Mouse (Mus musculus): ENCODE results near the gene Pdx1. TPM values are rescaled to one million over a fixed set of nuclear protein-coding genes. Genes with fewer than 3 reads are reported as not detected.

Gene Pdx1
- not detected in 2 replicates for polyA plus RNA-seq (2016; fragmentation: Nextera tagmentation; extraction: Ambion mirVana)

GRCm38 (mm10) chr5:147269926-147270672 is at the start of gene Pdx1:
TSS of gene Pdx1 (plus strand) at chr5:147269959.
- H3K27ac ChIP-seq, result no peak within 1 kb of the TSS

GRCm38 (mm10) chr5:147227354-147228112 is 42.2 kb upstream of the Pdx1 start:
- Histone ChIP-seq H3K27me3 (ENCODE audit: low read depth, poor library complexity, severe bottlenecking) (peaks cover 53% of the 10 kb centered on the region), H3K36me3 (no peaks in the 10 kb centered on the region), H3K27ac (no peak overlapping the region), H3K4me3 (no peak overlapping the region), H3K9me3 (replicated peaks) (no peaks in the 10 kb centered on the region), H3K4me1 (0 out of 2 replicates have a peak, but pooled peaks cover 5% of the 10 kb centered on the region)
- 17% methylated on average over 25 of the region's 25 CpGs for WGBS
- DNase-seq (ENCODE audit: low spot score), result peak; percentile 94

More at GRCm38 (mm10) chr5:147269926-147270672, at the start of gene Pdx1:
- no peaks in the 10 kb centered on the region for H3K9me3 ChIP-seq (replicated peaks)
- peaks cover 100% of the 10 kb centered on the region for H3K27me3 ChIP-seq (ENCODE audit: low read depth, poor library complexity, severe bottlenecking)
- H3K4me3 ChIP-seq, result peak within 1 kb of the TSS; percentile 25
- DNase-seq (ENCODE audit: low spot score), result peak; percentile 69
- peaks cover 10% of the 10 kb centered on the region for H3K4me1 ChIP-seq
- H3K36me3 ChIP-seq, result no peaks in the 10 kb centered on the region
- under 1% methylated on average over 44 of the region's 44 CpGs for WGBS

DNA sequence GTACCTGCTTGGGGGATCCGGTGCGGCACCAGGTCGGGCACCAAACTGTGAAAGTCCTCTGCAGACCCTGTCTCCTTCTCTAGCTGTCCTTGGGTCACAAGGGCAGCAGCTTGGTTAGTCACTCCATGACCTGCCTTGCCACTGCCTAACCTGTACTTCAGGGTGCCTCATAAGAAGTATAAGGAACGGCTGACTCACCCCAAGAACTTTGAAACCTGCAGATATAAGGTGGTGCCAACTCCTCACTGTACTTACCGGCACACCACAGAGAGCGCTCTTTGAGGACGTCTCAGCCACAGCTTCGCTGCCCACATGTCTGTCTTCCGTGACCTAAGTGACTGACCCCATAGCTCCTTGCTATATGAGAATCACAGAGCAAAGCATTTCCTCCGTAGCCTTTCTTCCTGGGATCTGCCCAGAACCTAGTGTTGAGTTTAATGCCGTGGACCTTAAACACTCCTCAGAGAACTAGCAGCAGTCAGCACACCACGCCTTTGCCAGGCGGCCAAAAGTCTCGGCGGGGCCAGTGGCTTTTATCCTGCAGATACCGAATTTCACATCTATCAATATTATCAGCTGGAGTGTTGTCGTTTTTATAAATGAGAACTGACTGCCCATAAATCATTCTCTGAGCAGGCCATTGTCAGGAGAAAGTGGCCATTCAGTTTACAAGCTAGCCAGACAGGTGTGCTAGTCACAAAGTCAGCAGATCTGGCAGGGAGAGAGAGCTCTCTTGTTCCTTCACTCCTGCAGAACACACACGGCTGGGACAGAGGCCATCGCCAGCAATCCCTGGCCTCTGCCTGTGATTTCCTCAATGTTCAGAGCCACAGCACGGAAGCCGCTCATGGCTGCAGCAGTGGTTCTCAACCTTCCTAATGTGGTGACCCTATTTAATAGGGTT is 34.1 kb upstream of the Pdx1 start:
- Histone ChIP-seq H3K9me3 (replicated peaks) (no peaks in the 10 kb centered on the region), H3K4me1 (no peaks in the 10 kb centered on the region), H3K36me3 (no peaks in the 10 kb centered on the region), H3K27ac (no peak overlapping the region), H3K4me3 (no peak overlapping the region), H3K27me3 (ENCODE audit: low read depth, poor library complexity, severe bottlenecking) (peaks cover 10% of the 10 kb centered on the region; the same call in 1 of the 2 replicates)
- DNase-seq (ENCODE audit: low spot score), result no peak
- WGBS, result 55% methylated on average over 21 of the region's 21 CpGs

GRCm38 (mm10) chr5:147243908-147244307 is 25.9 kb upstream of the Pdx1 start:
- H3K27ac ChIP-seq, result no peak overlapping the region
- 88% methylated on average over 7 of the region's 7 CpGs for WGBS
- H3K27me3 ChIP-seq (ENCODE audit: low read depth, poor library complexity, severe bottlenecking), result no peaks in the 10 kb centered on the region

GRCm38 (mm10) chr5:147260189-147260588 is 9.6 kb upstream of the Pdx1 start:
- Histone ChIP-seq H3K27ac (no peak overlapping the region), H3K27me3 (ENCODE audit: low read depth, poor library complexity, severe bottlenecking) (peaks cover 30% of the 10 kb centered on the region), H3K4me3 (no peak overlapping the region), H3K4me1 (no peaks in the 10 kb centered on the region), H3K9me3 (replicated peaks) (no peaks in the 10 kb centered on the region), H3K36me3 (no peaks in the 10 kb centered on the region)
- no peak for DNase-seq (ENCODE audit: low spot score)
- 97% methylated on average over 1 of the region's 1 CpGs for WGBS

More at GRCm38 (mm10) chr5:147243908-147244307, 25.9 kb upstream of the Pdx1 start:
- Histone ChIP-seq H3K4me1 (no peaks in the 10 kb centered on the region), H3K36me3 (no peaks in the 10 kb centered on the region), H3K9me3 (replicated peaks) (no peaks in the 10 kb centered on the region), H3K4me3 (no peak overlapping the region)
- DNase-seq (ENCODE audit: low spot score), result no peak

- Histone ChIP-seq H3K36me3 (no peaks in the 10 kb centered on the region), H3K27ac (no peak overlapping the region), H3K9me3 (replicated peaks) (no peaks in the 10 kb centered on the region), H3K4me3 (no peak overlapping the region), H3K4me1 (no peaks in the 10 kb centered on the region), H3K27me3 (ENCODE audit: low read depth, poor library complexity, severe bottlenecking) (peaks cover 36% of the 10 kb centered on the region)
- WGBS, result 92% methylated on average over 4 of the region's 4 CpGs
- no peak for DNase-seq (ENCODE audit: low spot score)
These were observed 9.0 kb upstream of the Pdx1 start for GRCm38 (mm10) chr5:147260778-147261177.

DNA sequence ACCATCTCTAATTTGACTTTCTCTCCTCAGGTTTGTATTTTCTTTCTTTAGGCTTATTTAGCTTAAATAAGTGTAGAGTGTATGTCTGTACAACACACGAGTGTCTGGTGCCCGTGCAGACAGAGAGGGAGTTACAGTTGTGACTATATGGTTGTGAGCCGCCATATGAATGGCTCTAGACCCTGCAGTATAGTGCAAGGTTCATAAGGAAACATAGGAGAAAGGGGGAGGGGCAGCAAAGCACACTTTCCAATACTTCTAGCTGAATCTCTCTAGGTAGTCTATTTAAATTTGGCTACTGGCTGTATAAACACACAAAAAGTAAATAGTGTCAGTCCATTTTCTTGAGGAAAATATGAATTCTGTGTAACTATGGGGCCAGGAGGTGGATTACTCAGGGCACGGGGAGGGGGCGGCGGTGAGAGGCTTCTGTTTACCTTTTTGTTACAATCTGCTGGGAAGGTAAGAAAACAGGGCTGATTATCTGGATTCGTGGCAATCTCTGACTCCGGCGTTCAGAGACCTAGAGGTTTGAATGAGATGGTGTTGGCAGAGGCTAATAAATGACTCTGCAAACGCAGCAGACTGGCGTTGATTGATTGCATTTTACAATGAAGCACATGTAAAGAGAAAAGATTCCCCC is 7.7 kb upstream of the Pdx1 start:
- no peaks in the 10 kb centered on the region for H3K36me3 ChIP-seq
- no peak overlapping the region for H3K27ac ChIP-seq
- H3K4me3 ChIP-seq, result no peak overlapping the region
- 46% methylated on average over 11 of the region's 11 CpGs for WGBS
- no peaks in the 10 kb centered on the region for H3K9me3 ChIP-seq (replicated peaks)
- H3K4me1 ChIP-seq, result no peaks in the 10 kb centered on the region
- no peak for DNase-seq (ENCODE audit: low spot score)
- peaks cover 48% of the 10 kb centered on the region for H3K27me3 ChIP-seq (ENCODE audit: low read depth, poor library complexity, severe bottlenecking)

DNA sequence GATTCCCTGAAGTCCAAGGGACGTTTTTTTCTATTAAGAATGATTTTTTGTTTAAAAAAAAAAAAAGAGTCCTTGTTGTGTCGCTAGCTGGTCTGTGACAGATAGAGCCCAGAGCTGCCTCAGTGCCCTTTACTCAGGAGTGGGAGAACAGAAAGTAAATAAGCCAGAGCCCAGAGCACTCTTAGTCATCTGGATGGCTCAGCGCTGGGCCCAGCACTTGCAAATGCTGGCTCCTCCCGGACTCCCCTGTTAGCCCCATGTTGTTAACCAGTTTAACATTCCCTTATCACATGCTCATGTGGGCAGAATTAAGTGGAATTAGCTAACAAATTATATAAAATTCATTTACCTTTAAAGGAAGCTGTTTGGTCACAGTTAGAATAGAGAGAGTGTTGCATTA is 5.8 kb upstream of the Pdx1 start:
- no peak overlapping the region for H3K27ac ChIP-seq
- no peaks in the 10 kb centered on the region for H3K4me1 ChIP-seq
- H3K9me3 ChIP-seq (replicated peaks), result no peaks in the 10 kb centered on the region
- 23% methylated on average over 4 of the region's 4 CpGs for WGBS
- DNase-seq (ENCODE audit: low spot score), result no peak
- H3K27me3 ChIP-seq (ENCODE audit: low read depth, poor library complexity, severe bottlenecking), result peaks cover 68% of the 10 kb centered on the region
- no peak overlapping the region for H3K4me3 ChIP-seq
- H3K36me3 ChIP-seq, result no peaks in the 10 kb centered on the region

DNA sequence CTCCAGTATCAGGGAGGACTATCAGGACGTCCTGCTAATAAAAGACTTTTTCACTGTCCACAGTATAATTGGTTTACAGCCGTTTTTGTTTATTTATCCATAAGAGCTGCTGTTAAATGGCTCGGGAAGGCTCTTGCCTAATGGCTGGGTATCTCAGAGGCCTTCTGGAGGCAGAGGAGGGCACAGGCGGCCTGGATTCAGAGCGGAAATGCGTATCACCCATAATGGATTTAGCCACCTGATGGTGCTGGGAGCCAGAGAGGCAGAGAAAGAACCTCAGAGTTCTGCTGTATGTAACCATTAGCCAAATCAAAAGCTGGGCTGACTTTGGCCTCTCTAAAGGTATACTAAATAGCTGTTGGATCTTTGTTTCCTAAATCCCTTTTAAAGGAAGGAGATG is 2.3 kb upstream of the Pdx1 start:
- WGBS, result 2% methylated on average over 6 of the region's 6 CpGs
- Histone ChIP-seq H3K36me3 (no peaks in the 10 kb centered on the region), H3K27ac (no peak overlapping the region), H3K9me3 (replicated peaks) (no peaks in the 10 kb centered on the region), H3K27me3 (ENCODE audit: low read depth, poor library complexity, severe bottlenecking) (peaks cover 89% of the 10 kb centered on the region), H3K4me1 (peaks cover 7% of the 10 kb centered on the region), H3K4me3 (no peak overlapping the region)
- DNase-seq (ENCODE audit: low spot score), result no peak

GRCm38 (mm10) chr5:147268728-147269127 is 1.0 kb upstream of the Pdx1 start:
- no peaks in the 10 kb centered on the region for H3K9me3 ChIP-seq (replicated peaks)
- 4% methylated on average over 8 of the region's 8 CpGs for WGBS
- H3K4me3 ChIP-seq, result no peak overlapping the region
- no peaks in the 10 kb centered on the region for H3K36me3 ChIP-seq
- peaks cover 7% of the 10 kb centered on the region for H3K4me1 ChIP-seq
- DNase-seq (ENCODE audit: low spot score), result peak; percentile 39
- peaks cover 99% of the 10 kb centered on the region for H3K27me3 ChIP-seq (ENCODE audit: low read depth, poor library complexity, severe bottlenecking)
- no peak overlapping the region for H3K27ac ChIP-seq

- Histone ChIP-seq H3K27ac (no peak overlapping the region), H3K9me3 (replicated peaks) (no peaks in the 10 kb centered on the region), H3K4me1 (peaks cover 7% of the 10 kb centered on the region), H3K4me3 (no peak overlapping the region), H3K27me3 (ENCODE audit: low read depth, poor library complexity, severe bottlenecking) (peaks cover 100% of the 10 kb centered on the region), H3K36me3 (no peaks in the 10 kb centered on the region)
- no peak for DNase-seq (ENCODE audit: low spot score)
- 3% methylated on average over 6 of the region's 6 CpGs for WGBS
These were observed 388 bp upstream of the Pdx1 start for GRCm38 (mm10) chr5:147269371-147269770.

Data from limb, embryonic 10.5 days (tissue).